In genomic region chr16:56705731-56706130, GRCm38 (mm10) we compare ENCODE assay signal across 24 mouse cellular contexts. TPM values are rescaled to one million over a fixed set of nuclear protein-coding genes. Genes with fewer than 3 reads are reported as not detected.
DNase-seq lines count a peak whose midpoint lies in the region; ATAC-seq and TF ChIP-seq lines count a peak whose summit lies in the region.
"Had no signal": no experiment of that assay in that cellular context is flagged by ENCODE, and none has a peak within 500 bp of the region (broad histone marks: within the 10 kb centered on the region; RNA-seq: fewer than 3 reads in every experiment).

No protein-coding gene starts in this region.

- WGBS in kidney, adult 2 months = 77% methylated on average over 3 of the region's 3 CpGs
- WGBS in kidney, embryonic 15.5 days = 87% methylated on average over 3 of the region's 3 CpGs
- 74% methylated on average over 3 of the region's 3 CpGs for WGBS in lung, postnatal 0 days
- 89% methylated on average over 3 of the region's 3 CpGs for WGBS in forebrain, embryonic 11.5 days

- H3K27ac ChIP-seq in kidney, adult 2 months (ENCODE audit: insufficient read depth, low read depth, low read length) = no peak overlapping the region
- H3K27ac ChIP-seq in kidney, embryonic 15.5 days = no peak overlapping the region
- no peak overlapping the region for H3K27ac ChIP-seq in lung, postnatal 0 days (ENCODE audit: low read length)
- H3K27ac ChIP-seq in forebrain, embryonic 11.5 days (ENCODE audit: low read depth, low read length) = no peak overlapping the region
- H3K27ac ChIP-seq: embryonic facial prominence, embryonic 10.5 days; hindbrain, embryonic 15.5 days; limb, embryonic 12.5 days; liver, embryonic 13.5 days; stomach, embryonic 15.5 days had no signal

- TF ChIP-seq POLR2A in kidney, adult 2 months (IDR thresholded peaks at IDR 0.05; ENCODE audit: low read depth, low read length) = no peak

- ATAC-seq in kidney, embryonic 15.5 days (replicated peaks; ENCODE audit: low FRiP score) = no peak
- ATAC-seq in lung, postnatal 0 days = no peak
- no peak for ATAC-seq in forebrain, embryonic 11.5 days (replicated peaks; ENCODE audit: low FRiP score)
- ATAC-seq: forebrain, embryonic 16.5 days; midbrain, embryonic 16.5 days had no signal

- H3K4me2 ChIP-seq in kidney, embryonic 15.5 days = no peak overlapping the region
- no peak overlapping the region for H3K4me2 ChIP-seq in lung, postnatal 0 days (replicated peaks; ENCODE audit: low read depth, low read length)
- H3K4me2 ChIP-seq in forebrain, embryonic 11.5 days (ENCODE audit: low read depth, low read length, severe bottlenecking) = no peak overlapping the region
- H3K4me2 ChIP-seq: heart, embryonic 11.5 days; hindbrain, embryonic 15.5 days; limb, embryonic 12.5 days; liver, embryonic 13.5 days; stomach, embryonic 15.5 days had no signal

- H3K4me3 ChIP-seq in kidney, adult 2 months (ENCODE audit: insufficient read depth, low read depth, low read length) = no peak overlapping the region
- no peak overlapping the region for H3K4me3 ChIP-seq in kidney, embryonic 15.5 days (replicated peaks)
- no peak overlapping the region for H3K4me3 ChIP-seq in lung, postnatal 0 days (ENCODE audit: low read depth, low read length)
- H3K4me3 ChIP-seq in forebrain, embryonic 11.5 days (ENCODE audit: low read depth, low read length) = no peak overlapping the region
- H3K4me3 ChIP-seq: embryonic facial prominence, embryonic 10.5 days; hindbrain, embryonic 15.5 days; limb, embryonic 12.5 days; liver, embryonic 13.5 days; stomach, embryonic 15.5 days had no signal

- no peak for DNase-seq in kidney, adult 2 months
- DNase-seq in lung, postnatal 0 days (ENCODE audit: low spot score) = no peak
- DNase-seq in lung, postnatal 4 days = no peak
- peak; percentile 9 for DNase-seq in ZHBTc4 (ENCODE audit: low read depth, low spot score)
- DNase-seq in forebrain, embryonic 11.5 days (ENCODE audit: low spot score) = no peak
- no peak for DNase-seq in right cerebral cortex, postnatal 4 days
- DNase-seq: adrenal gland, postnatal 25 days; cerebellum, adult 9-10 months; gastrocnemius, postnatal 10 days; heart, adult 11 months; kidney, adult 11 months; kidney, postnatal 14 days; layer of hippocampus, postnatal 36 days; liver, embryonic 13.5 days; thymus, adult 18-20 months; thymus, postnatal 36 days had no signal

- no peak for TF ChIP-seq EP300 in lung, postnatal 0 days (IDR thresholded peaks at IDR 0.05)

- no peaks in the 10 kb centered on the region for H3K9me3 ChIP-seq in kidney, embryonic 15.5 days (replicated peaks)
- H3K9me3 ChIP-seq in lung, postnatal 0 days (ENCODE audit: low read length) = no peaks in the 10 kb centered on the region
- no peaks in the 10 kb centered on the region for H3K9me3 ChIP-seq in forebrain, embryonic 11.5 days (ENCODE audit: control insufficient read depth, low read length)
- H3K9me3 ChIP-seq: embryonic facial prominence, embryonic 10.5 days; hindbrain, embryonic 15.5 days; limb, embryonic 12.5 days; liver, embryonic 13.5 days; stomach, embryonic 15.5 days had no signal

- no peaks in the 10 kb centered on the region for H3K4me1 ChIP-seq in kidney, adult 2 months (ENCODE audit: control insufficient read depth, insufficient read depth, low read length)
- no peaks in the 10 kb centered on the region for H3K4me1 ChIP-seq in kidney, embryonic 15.5 days
- H3K4me1 ChIP-seq in lung, postnatal 0 days (ENCODE audit: insufficient read depth, low read depth, low read length) = no peaks in the 10 kb centered on the region
- no peaks in the 10 kb centered on the region for H3K4me1 ChIP-seq in forebrain, embryonic 11.5 days (replicated peaks; ENCODE audit: control insufficient read depth, insufficient read depth, low read length)
- H3K4me1 ChIP-seq: embryonic facial prominence, embryonic 10.5 days; hindbrain, embryonic 15.5 days; limb, embryonic 12.5 days; stomach, embryonic 15.5 days had no signal

- peaks cover 2% of the 10 kb centered on the region for H3K36me3 ChIP-seq in kidney, adult 2 months (ENCODE audit: control insufficient read depth, insufficient read depth, low read length)
- H3K36me3 ChIP-seq in kidney, embryonic 15.5 days = peaks cover 70% of the 10 kb centered on the region
- H3K36me3 ChIP-seq in lung, postnatal 0 days (ENCODE audit: insufficient read depth, low read length) = peaks cover 11% of the 10 kb centered on the region; the same call in 1 of the 2 replicates
- peaks cover 5% of the 10 kb centered on the region; the same call in 1 of the 2 replicates for H3K36me3 ChIP-seq in forebrain, embryonic 11.5 days (ENCODE audit: control insufficient read depth, insufficient read depth, low read length)

- H3K27me3 ChIP-seq in kidney, adult 2 months (replicated peaks; ENCODE audit: control insufficient read depth, insufficient read depth, low read length) = no peaks in the 10 kb centered on the region
- no peaks in the 10 kb centered on the region for H3K27me3 ChIP-seq in kidney, embryonic 15.5 days
- no peaks in the 10 kb centered on the region for H3K27me3 ChIP-seq in lung, postnatal 0 days (replicated peaks; ENCODE audit: insufficient read depth, low read length)
- no peaks in the 10 kb centered on the region for H3K27me3 ChIP-seq in forebrain, embryonic 11.5 days (ENCODE audit: control insufficient read depth, insufficient read depth, low read length)
- H3K27me3 ChIP-seq: hindbrain, embryonic 15.5 days; limb, embryonic 12.5 days; liver, embryonic 13.5 days; stomach, embryonic 15.5 days had no signal

- TF ChIP-seq CTCF in kidney, adult 2 months (conservative IDR thresholded peaks at IDR 0.05; ENCODE audit: insufficient read depth, insufficient read length, low read depth, low read length) = 0 out of 2 replicates have a peak, but pooled peaks have one; percentile 13
- peak; percentile 45 for TF ChIP-seq CTCF in lung, postnatal 0 days (IDR thresholded peaks at IDR 0.05)

- no peak overlapping the region for H3K9ac ChIP-seq in kidney, embryonic 15.5 days
- H3K9ac ChIP-seq in lung, postnatal 0 days (replicated peaks; ENCODE audit: low read depth) = no peak overlapping the region
- H3K9ac ChIP-seq in forebrain, embryonic 11.5 days (ENCODE audit: low read length) = no peak overlapping the region
- H3K9ac ChIP-seq: hindbrain, embryonic 15.5 days; limb, embryonic 12.5 days; liver, embryonic 13.5 days; stomach, embryonic 15.5 days had no signal

RNA-seq across cellular contexts. Expression of gene Tfg, which starts 11.5 kb away (rescaled TPM):
- polyA plus RNA-seq in kidney, adult 2 months (2012; rRNA removed) = 85.0 and 94.9 TPM in 2 replicates
- polyA plus RNA-seq in kidney, embryonic 15.5 days (2015; fragmentation: Nextera tagmentation; extraction: Ambion mirVana) = 147 and 148 TPM in 2 replicates
- polyA plus RNA-seq in lung, postnatal 0 days (2015; fragmentation: Nextera tagmentation; extraction: Ambion mirVana) = 74.1 and 74.3 TPM in 2 replicates
- polyA plus RNA-seq in forebrain, embryonic 11.5 days (2014; fragmentation: Nextera tagmentation; extraction: Ambion mirVana) = 200 and 208 TPM in 2 replicates
